In the genomic region with DNA sequence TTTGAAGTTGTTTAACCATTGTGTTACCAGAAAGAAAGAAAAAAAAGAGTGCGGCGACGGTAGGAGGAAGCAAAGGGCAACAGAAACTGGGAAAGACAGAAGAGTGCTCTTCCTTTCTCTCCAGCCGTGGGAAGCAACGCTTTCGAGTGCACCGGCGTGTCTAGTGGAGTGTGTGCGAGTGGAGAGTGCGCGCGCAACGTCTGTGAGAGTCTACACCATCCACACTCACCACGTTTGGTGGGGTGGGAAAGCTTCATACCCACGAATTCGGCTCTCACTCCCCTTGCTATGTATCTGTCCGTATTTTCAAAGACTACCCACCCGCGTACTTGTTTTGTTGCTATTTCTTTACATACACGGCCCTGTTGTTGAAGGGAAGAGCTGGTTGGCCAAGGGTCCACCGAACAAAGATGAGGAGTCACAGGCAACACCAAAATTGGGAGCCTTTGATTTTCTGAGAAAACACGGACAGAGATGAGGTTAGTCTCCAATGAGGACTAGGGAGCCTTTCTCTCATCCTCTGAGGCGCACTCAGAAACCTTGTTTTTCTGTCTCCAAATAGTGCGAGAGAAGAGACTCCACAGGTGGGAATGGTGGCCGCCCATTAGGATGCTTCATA, we compare ENCODE assay signal across 8 mouse cellular contexts. TPM values are rescaled to one million over a fixed set of nuclear protein-coding genes. Genes with fewer than 3 reads are reported as not detected.
DNase-seq lines count a peak whose midpoint lies in the region; ATAC-seq and TF ChIP-seq lines count a peak whose summit lies in the region.

No protein-coding gene starts in this region.

- no peak for TF ChIP-seq RAD21 in CH12.LX (IDR thresholded peaks at IDR 0.05; ENCODE audit: low read depth, low read length)

- WGBS in forebrain, embryonic 13.5 days = 2% methylated on average over 25 of the region's 25 CpGs
- 3% methylated on average over 25 of the region's 25 CpGs for WGBS in liver, embryonic 15.5 days (ENCODE audit: insufficient replicate concordance)

- H3K9me3 ChIP-seq in CH12.LX (replicated peaks; ENCODE audit: low read length) = peaks cover 46% of the 10 kb centered on the region
- H3K9me3 ChIP-seq in forebrain, embryonic 13.5 days (replicated peaks) = peaks cover 11% of the 10 kb centered on the region
- no peaks in the 10 kb centered on the region for H3K9me3 ChIP-seq in liver, embryonic 15.5 days (replicated peaks)

- no peak overlapping the region for H3K27ac ChIP-seq in CH12.LX (ENCODE audit: insufficient read depth, low read depth)
- H3K27ac ChIP-seq in forebrain, embryonic 13.5 days = no peak overlapping the region
- no peak overlapping the region for H3K27ac ChIP-seq in liver, embryonic 15.5 days (replicated peaks)

- no peak for TF ChIP-seq EP300 in CH12.LX (IDR thresholded peaks at IDR 0.05; ENCODE audit: low read length)

- H3K36me3 ChIP-seq in CH12.LX (replicated peaks in 1 of 2; ENCODE audit: control insufficient read depth in 1 of 2, insufficient read depth in 1 of 2, low read length in 1 of 2) = no peaks in the 10 kb centered on the region
- H3K36me3 ChIP-seq in forebrain, embryonic 13.5 days (ENCODE audit: poor library complexity, severe bottlenecking) = no peaks in the 10 kb centered on the region
- H3K36me3 ChIP-seq in liver, embryonic 15.5 days (replicated peaks) = no peaks in the 10 kb centered on the region

- peak; percentile 19 for DNase-seq in cerebellum, adult 9-10 months
- DNase-seq in CH12.LX (ENCODE audit: extremely low read depth) (no peak), adipocyte (ENCODE audit: low spot score) (no peak)
- DNase-seq in spleen, postnatal 4 days (ENCODE audit: low spot score in 2 of 2) = no peak
- no peak for DNase-seq in left cerebral cortex, adult 18-20 months (ENCODE audit: low spot score in 2 of 2)

- dilution Hi-C loops in CH12.LX (cut with MboI; ENCODE audit: extremely low pct_ligation_motif_present, extremely low pct_unique_long_range_greater_than_20kb, low sequenced_read_pairs) = no loop called here

- H3K79me2 ChIP-seq in CH12.LX (replicated peaks; ENCODE audit: control insufficient read depth, extremely low read depth, insufficient read depth, poor library complexity, severe bottlenecking) = no peaks in the 10 kb centered on the region

- no peak for ATAC-seq in cerebellum, adult (ENCODE audit: insufficient number of reproducible peaks, low FRiP score, low TSS enrichment)
- ATAC-seq in forebrain, embryonic 13.5 days = no peak
- ATAC-seq in liver, embryonic 15.5 days (ENCODE audit: insufficient read depth) = no peak

- H3K4me3 ChIP-seq in CH12.LX (replicated peaks in 1 of 3; ENCODE audit: low read depth in 2 of 3, low read length in 2 of 3, poor library complexity in 1 of 3) = peak overlapping the region in 1 of 3 experiments; percentile 16
- peak overlapping the region; percentile 41 for H3K4me3 ChIP-seq in forebrain, embryonic 13.5 days
- peak overlapping the region; percentile 21 for H3K4me3 ChIP-seq in liver, embryonic 15.5 days (replicated peaks)

- H3K9ac ChIP-seq in CH12.LX (ENCODE audit: insufficient read depth, low read depth) = no peak overlapping the region
- no peak overlapping the region for H3K9ac ChIP-seq in forebrain, embryonic 13.5 days
- H3K9ac ChIP-seq in liver, embryonic 15.5 days = no peak overlapping the region

- TF ChIP-seq CTCF in CH12.LX (conservative IDR thresholded peaks at IDR 0.05 in 1 of 2, IDR thresholded peaks at IDR 0.05 in 1 of 2; ENCODE audit: low read depth in 2 of 2, low read length in 2 of 2) = no peak

- H3K4me2 ChIP-seq in CH12.LX (ENCODE audit: insufficient read depth, low read depth, poor library complexity, severe bottlenecking) = 0 out of 2 replicates have a peak overlapping the region, but pooled peaks have one; percentile 2
- peak overlapping the region; percentile 61 for H3K4me2 ChIP-seq in forebrain, embryonic 13.5 days
- peak overlapping the region; percentile 45 for H3K4me2 ChIP-seq in liver, embryonic 15.5 days

- H3K4me1 ChIP-seq in CH12.LX (ENCODE audit: control insufficient read depth in 1 of 2, insufficient read depth in 2 of 2) = peaks cover 2 to 15% of the 10 kb centered on the region in 2 experiments; a peak in 2 of 4 replicates
- H3K4me1 ChIP-seq in forebrain, embryonic 13.5 days = peaks cover 36% of the 10 kb centered on the region
- peaks cover 23% of the 10 kb centered on the region for H3K4me1 ChIP-seq in liver, embryonic 15.5 days (replicated peaks)

- TF ChIP-seq POLR2A in CH12.LX (IDR thresholded peaks at IDR 0.05; ENCODE audit: low read depth, low read length) = no peak

- peaks cover 30% of the 10 kb centered on the region for H3K27me3 ChIP-seq in CH12.LX (replicated peaks)
- H3K27me3 ChIP-seq in forebrain, embryonic 13.5 days = peaks cover 99% of the 10 kb centered on the region
- peaks cover 87% of the 10 kb centered on the region for H3K27me3 ChIP-seq in liver, embryonic 15.5 days

- in situ Hi-C loops in CH12.LX (cut with MboI; ENCODE audit: low pct_ligation_motif_present, low pct_unique_long_range_greater_than_20kb, low sequenced_read_pairs) = no loop called here

TF ChIP-seq in CH12.LX, 34 proteins besides CTCF, POLR2A, EP300 and RAD21:
- TF ChIP-seq UBTF (IDR thresholded peaks at IDR 0.05; ENCODE audit: low read depth, low read length) (0 out of 2 replicates have a peak, but pooled peaks have one; percentile 1), JUND (conservative IDR thresholded peaks at IDR 0.05; ENCODE audit: low read depth, low read length) (no peak)

RNA-seq across cellular contexts. Expression of a gene that starts 0.8 kb away (rescaled TPM):
- total RNA-seq in CH12.LX (2012; rRNA removed) (not detected in 2 replicates), CH12.LX (2014; rRNA removed) (not detected in 2 replicates)
- polyA plus RNA-seq in CH12.LX (2012; ENCODE audit: insufficient read length, low read depth) = not detected in 2 replicates
- polyA plus RNA-seq in forebrain, embryonic 13.5 days (2015; fragmentation: Nextera tagmentation; extraction: Ambion mirVana) = 4.0 and 4.7 TPM in 2 replicates
- not detected in 2 replicates for polyA plus RNA-seq in liver, embryonic 15.5 days (2015; fragmentation: Nextera tagmentation; extraction: Ambion mirVana)
- under 1 TPM; 0.28 to 0.45 TPM for total RNA-seq in left cerebral cortex, adult 18-20 months (2021)

Comparison
In these comparisons a context has a peak if more than half of its experiments do, and no peak if none do; other contexts are left out.
1. H3K4me2 ChIP-seq: peak in every context shown above with its lines; median percentile 61 in forebrain, embryonic 13.5 days; 45 in liver, embryonic 15.5 days; 2 in CH12.LX.